Mouse (Mus musculus) spleen, adult 12 weeks (tissue): ENCODE measurements around the gene Pilra.

Experiments used
- DNase-seq: peaks from one replicate; pipeline ENCODE4 v3.0.0; 2022; ENCODE audit warnings: low spot score

Gene Pilra

DNA sequence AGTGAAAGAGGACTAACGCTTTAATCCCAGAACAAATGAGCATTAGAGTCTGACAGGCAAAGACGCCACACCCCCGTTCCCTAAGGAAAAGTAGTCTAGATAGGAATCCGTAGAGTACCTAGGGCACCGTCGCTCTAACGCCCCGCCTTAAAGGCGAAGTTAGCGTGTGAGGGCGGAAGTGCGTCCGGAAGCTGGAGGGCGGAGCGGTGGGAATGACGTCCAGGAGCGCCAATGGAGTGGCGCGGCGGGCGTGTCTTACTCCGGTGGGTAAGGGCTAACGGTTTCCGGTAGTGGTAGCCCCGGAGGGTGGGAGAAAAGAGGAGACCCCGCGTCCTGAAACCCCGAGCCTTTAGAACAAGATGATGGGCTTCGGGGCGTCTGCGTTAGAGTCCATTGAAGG, 57.4 kb downstream of the Pilra start, which contains the start of gene Ppp1r35:
TSS of gene Ppp1r35 (plus strand) at position 215 of the 400 bp plus-strand sequence.
- peak; percentile 87 for DNase-seq

DNA sequence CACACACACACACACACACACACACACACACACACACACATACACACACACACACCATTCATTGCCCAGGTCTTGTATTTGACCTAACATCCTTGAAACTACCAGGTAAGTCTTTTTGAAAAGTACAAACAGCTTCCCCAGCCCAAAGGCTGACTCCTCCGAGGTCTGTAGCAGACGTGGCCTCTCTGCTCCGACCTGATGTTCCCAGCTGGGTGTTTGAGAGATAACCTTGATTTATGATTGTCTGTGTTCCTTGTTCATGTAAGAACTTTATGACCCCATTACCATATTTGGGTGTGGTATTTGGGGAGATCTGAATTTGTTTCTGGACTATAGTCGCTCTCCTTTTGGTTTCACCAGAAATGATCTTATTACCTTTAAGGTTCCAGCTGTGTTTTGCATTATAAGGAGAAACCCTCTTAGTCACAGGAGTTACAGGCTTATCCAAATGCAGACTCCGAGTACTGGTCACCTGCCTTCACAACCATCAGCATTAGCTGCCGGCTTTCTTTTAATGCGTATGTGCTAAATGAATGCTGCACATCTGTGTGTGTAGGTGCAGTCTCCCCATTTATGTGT, 58.7 kb downstream of the Pilra start:
- no peak for DNase-seq

DNA sequence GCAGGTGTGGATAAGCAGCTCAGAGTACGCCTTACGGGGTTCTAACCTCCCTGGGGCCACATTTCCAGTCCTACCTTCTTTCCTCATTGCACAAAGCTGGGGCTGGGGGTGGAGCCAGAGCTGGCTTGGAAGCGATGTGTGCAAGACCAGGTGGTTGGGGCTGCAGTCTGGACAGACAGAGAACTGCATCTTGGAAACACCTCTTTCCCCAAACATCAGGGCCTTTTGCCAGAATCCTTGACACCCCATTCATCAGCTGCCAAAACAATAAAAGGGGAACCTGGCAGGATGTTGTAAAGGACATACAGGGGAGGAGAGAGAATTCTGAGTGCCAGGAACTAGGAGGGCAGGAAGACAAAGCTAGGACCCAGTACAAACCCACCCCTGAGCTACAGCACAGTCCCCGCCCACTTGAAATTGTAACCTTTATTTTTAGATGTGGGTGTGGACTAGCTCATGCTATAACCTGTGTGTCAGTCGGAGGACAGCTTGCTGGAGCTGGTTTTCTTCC, 59.6 kb downstream of the Pilra start:
- DNase-seq = no peak

DNA sequence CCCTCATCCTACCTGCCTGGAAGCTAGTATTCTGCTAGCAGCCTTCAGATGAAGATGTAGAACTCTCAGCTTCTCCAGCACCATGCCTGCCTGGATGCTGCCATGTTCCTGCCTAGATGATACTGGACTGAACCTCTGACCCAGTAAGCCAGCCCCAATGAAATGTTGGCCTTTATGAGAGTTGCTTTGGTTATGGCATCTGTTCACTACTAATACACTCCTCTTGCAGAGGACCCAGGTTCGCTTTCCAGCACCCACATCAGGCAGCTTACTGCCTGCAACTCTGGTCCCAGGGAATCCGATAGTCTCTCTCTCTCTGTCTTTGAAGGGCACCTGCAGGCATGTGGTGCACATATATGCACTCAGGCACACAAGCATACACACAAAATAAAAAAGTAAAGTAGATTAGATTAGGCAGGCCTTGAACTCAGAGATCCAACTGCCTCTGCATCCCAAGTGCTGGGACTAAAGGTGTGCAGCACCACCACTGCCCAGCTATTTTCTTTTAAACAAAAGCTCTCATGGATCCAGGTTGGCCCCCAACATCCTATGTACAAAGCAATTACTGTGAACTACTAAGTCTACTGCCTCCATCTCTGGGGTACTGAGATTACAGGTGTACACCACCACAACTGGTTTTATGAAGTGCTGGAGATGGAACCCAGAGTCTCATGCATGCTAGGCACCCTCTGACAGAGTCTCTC, 60.3 kb downstream of the Pilra start:
- no peak for DNase-seq

DNA sequence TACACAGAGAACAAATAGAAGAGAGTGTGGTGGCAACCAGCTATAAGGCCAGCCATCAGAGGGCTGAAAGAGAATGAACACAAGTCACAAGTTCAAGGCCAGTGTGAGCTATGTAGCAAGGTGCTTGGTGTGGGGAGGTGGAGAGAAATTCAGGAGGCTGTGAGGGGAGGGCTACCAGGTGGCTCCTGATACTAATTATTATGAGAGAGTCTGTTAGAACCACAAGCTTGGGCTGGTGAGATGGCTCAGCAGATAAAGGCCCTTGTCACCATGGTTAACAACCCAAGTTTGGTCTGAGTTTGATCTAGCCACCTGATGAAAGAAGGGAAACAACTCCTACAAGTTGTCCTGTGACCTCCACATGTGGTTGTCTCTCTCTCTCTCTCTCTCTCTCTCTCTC, 63.3 kb downstream of the Pilra start:
- DNase-seq = no peak
